Mouse (Mus musculus) left cerebral cortex, postnatal 36 days (tissue): ENCODE results near the gene Tgtp2. TPM values are rescaled to one million over a fixed set of nuclear protein-coding genes. Genes with fewer than 3 reads are reported as not detected.

Experiments
- total RNA-seq, 2 experiments: library from RNA; stranded (reverse); gene quantifications; 2 replicates each; pipeline ENCODE4 v1.2.3; 2021

The Tgtp2 gene
- total RNA-seq, 2 experiments from 2014 or later, result 0.18 TPM; not detected in 1

Other genes starting within 250 kb of the Tgtp2 start
- 10 to 100 TPM; 61.2 to 62.1 TPM for gene Trim41, start 246.9 kb downstream of the Tgtp2 start, total RNA-seq
- 1 to 10 TPM; 2.5 to 3.0 TPM for gene Trim7, start 238.1 kb downstream of the Tgtp2 start, total RNA-seq
- gene Gm12184, start 237.6 kb downstream of the Tgtp2 start, total RNA-seq, result 1 to 10 TPM; 1.3 to 3.0 TPM
- gene Irgm1, start 192.5 kb downstream of the Tgtp2 start, total RNA-seq, result 1 to 10 TPM; 5.2 to 6.2 TPM
- under 1 TPM; 0.16 to 0.22 TPM for gene Gm5431, start 162.0 kb downstream of the Tgtp2 start, total RNA-seq
- 1 to 10 TPM in 1 of 2 experiments, under 1 TPM in 1; 0.99 to 1.5 TPM for gene Psme2b, start 118.0 kb downstream of the Tgtp2 start, total RNA-seq
- not detected for gene Olfr56, start 85.3 kb downstream of the Tgtp2 start, total RNA-seq
- under 1 TPM; 0.81 to 0.95 TPM for gene 9930111J21Rik1, start 84.8 kb downstream of the Tgtp2 start, total RNA-seq
- gene Gm12185, start 72.0 kb downstream of the Tgtp2 start, total RNA-seq, result under 1 TPM; 0.15 to 0.20 TPM
- under 1 TPM; 0.39 to 0.43 TPM for gene Tgtp1, start 70.0 kb downstream of the Tgtp2 start, total RNA-seq
- 1 to 10 TPM; 1.1 to 1.2 TPM for gene 9930111J21Rik2, start 13.0 kb downstream of the Tgtp2 start, total RNA-seq
- under 1 TPM in 1 of 2 experiments, not detected in 1; 0.74 TPM for gene Ifi47, start 12.4 kb upstream of the Tgtp2 start, total RNA-seq
- not detected for gene Olfr1396, start 50.7 kb upstream of the Tgtp2 start, total RNA-seq
- gene Olfr1395, start 78.1 kb upstream of the Tgtp2 start, total RNA-seq, result not detected
- gene Olfr1394, start 90.2 kb upstream of the Tgtp2 start, total RNA-seq, result not detected
- not detected for gene Btnl9, start 123.0 kb upstream of the Tgtp2 start, total RNA-seq
- 10 to 100 TPM; 45.8 to 55.7 TPM for gene Zfp62, start 139.1 kb upstream of the Tgtp2 start, total RNA-seq
- gene Mgat1, start 180.0 kb upstream of the Tgtp2 start, total RNA-seq, result 10 to 100 TPM; 66.0 to 78.6 TPM
- under 1 TPM; 0.25 to 0.29 TPM for gene Olfr1393, start 214.1 kb upstream of the Tgtp2 start, total RNA-seq
- not detected for gene Olfr1392, start 221.1 kb upstream of the Tgtp2 start, total RNA-seq
- gene Olfr10, start 240.5 kb upstream of the Tgtp2 start, total RNA-seq, result not detected